In the genomic region with DNA sequence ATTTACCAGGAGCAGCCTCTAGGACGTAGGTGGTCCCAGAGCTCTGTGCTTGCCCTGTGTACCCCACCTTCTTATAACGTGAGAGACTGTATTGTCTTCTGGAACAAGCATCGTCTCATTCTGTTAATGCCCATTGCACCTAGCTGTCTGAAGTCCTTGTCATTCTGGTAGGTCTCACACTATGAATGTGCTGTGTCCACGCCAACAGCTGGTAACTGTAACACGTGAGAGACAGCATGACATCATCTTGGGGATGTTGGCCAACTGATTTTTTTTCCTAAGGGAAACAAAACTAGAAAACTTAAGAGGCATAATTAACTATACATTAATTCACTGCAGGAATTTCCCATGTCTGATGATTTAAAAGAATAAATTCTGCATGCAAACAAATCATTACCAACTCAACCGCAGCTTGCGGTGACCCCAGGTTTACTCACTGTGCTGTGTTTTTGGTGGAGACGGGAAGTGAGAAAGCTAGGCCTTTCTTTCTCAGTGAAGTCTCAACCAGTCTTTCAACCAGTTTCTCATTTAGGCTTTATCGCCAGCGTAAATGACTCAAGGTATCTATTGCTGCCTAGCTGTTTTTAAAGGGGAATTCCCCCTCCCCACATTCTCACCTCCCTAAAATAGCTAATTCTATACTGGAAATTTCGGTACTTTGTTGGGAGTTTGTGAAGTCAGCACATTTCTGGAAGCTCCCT, we compare ENCODE assay signal across 9 mouse cellular contexts. TPM values are rescaled to one million over a fixed set of nuclear protein-coding genes. Genes with fewer than 3 reads are reported as not detected.
A peak's percentile ranks its signal among the peaks of the same experiment; 100 is the strongest.
DNase-seq lines count a peak whose midpoint lies in the region; TF ChIP-seq lines count a peak whose summit lies in the region.
"Had no signal": no experiment of that assay in that cellular context is flagged by ENCODE, and none has a peak within 500 bp of the region (broad histone marks: within the 10 kb centered on the region; RNA-seq: fewer than 3 reads in every experiment).

No protein-coding gene starts in this region.

- H3K27me3 ChIP-seq in spleen, adult 2 months (ENCODE audit: control insufficient read depth, insufficient read depth, low read length), result no peaks in the 10 kb centered on the region
- H3K27me3 ChIP-seq in small intestine, adult 2 months (ENCODE audit: control insufficient read depth, insufficient read depth, low read length), result no peaks in the 10 kb centered on the region

- intact Hi-C loops in heart, postnatal 25 days (cut with DNase I), result no loop called here
- intact Hi-C loops in left cerebral cortex, postnatal 14 days (cut with DNase I), result no loop called here

- H3K36me3 ChIP-seq in spleen, adult 2 months (ENCODE audit: control insufficient read depth, insufficient read depth, low read length), result no peaks in the 10 kb centered on the region
- H3K36me3 ChIP-seq in small intestine, adult 2 months (ENCODE audit: control insufficient read depth, insufficient read depth, low read length), result no peaks in the 10 kb centered on the region

- WGBS in spleen, adult 2 months, result 42% methylated on average over 11 of the region's 11 CpGs
- WGBS in small intestine, adult 2 months, result 63% methylated on average over 11 of the region's 11 CpGs

- DNase-seq in heart, adult 18-20 months, result peak; percentile 46 to 73
- no peak for DNase-seq in heart, postnatal 25 days (ENCODE audit: low spot score)
- peak in 1 of 2 experiments; percentile 30 for DNase-seq in spleen, adult 2 months (ENCODE audit: low read depth in 1 of 2, low spot score in 2 of 2)
- no peak for DNase-seq in spleen, postnatal 10 days (ENCODE audit: low spot score in 2 of 2)
- peak; percentile 60 for DNase-seq in heart, adult 8-10 months (ENCODE audit: low spot score)
- DNase-seq in left cerebral cortex, postnatal 14 days (ENCODE audit: low spot score in 2 of 2), result no peak
- no peak for DNase-seq in right cerebral cortex, adult 18-20 months

- peaks cover 13% of the 10 kb centered on the region; the same call in 1 of the 2 replicates for H3K4me1 ChIP-seq in spleen, adult 2 months (ENCODE audit: control insufficient read depth, insufficient read depth, insufficient read length)
- H3K4me1 ChIP-seq in small intestine, adult 2 months (ENCODE audit: control insufficient read depth, insufficient read depth, insufficient read length, low read length), result no peaks in the 10 kb centered on the region; the same call in 1 of the 2 replicates

- no peak for TF ChIP-seq POLR2A in spleen, adult 2 months (IDR thresholded peaks at IDR 0.05; ENCODE audit: low read depth, low read length)
- no peak for TF ChIP-seq POLR2A in small intestine, adult 2 months (IDR thresholded peaks at IDR 0.05; ENCODE audit: low read depth, low read length)

- peak overlapping the region; percentile 68 for H3K27ac ChIP-seq in spleen, adult 2 months (ENCODE audit: insufficient read depth, low read length)
- peak overlapping the region; percentile 58; the same call in 1 of the 2 replicates for H3K27ac ChIP-seq in small intestine, adult 2 months (ENCODE audit: insufficient read depth, low read depth, low read length)
- H3K27ac ChIP-seq: layer of hippocampus, adult 2 months had no signal

- no peak for TF ChIP-seq CTCF in spleen, adult 2 months (IDR thresholded peaks at IDR 0.05; ENCODE audit: extremely low read depth, insufficient read depth, insufficient read length, insufficient replicate concordance)
- no peak for TF ChIP-seq CTCF in small intestine, adult 2 months (IDR thresholded peaks at IDR 0.05; ENCODE audit: extremely low read depth, insufficient read length, insufficient replicate concordance, low read depth, low read length)

- H3K4me3 ChIP-seq in spleen, adult 2 months (ENCODE audit: extremely low read depth, insufficient read depth, insufficient read length), result no peak overlapping the region
- H3K4me3 ChIP-seq in small intestine, adult 2 months (ENCODE audit: low read depth, low read length), result no peak overlapping the region
- H3K4me3 ChIP-seq: layer of hippocampus, adult 2 months had no signal

RNA-seq across cellular contexts. Expression of a gene that starts 14.4 kb away (rescaled TPM):
- total RNA-seq in heart, adult 18-20 months (2021), result 1 to 10 TPM; 7.3 to 8.5 TPM
- 10 to 100 TPM; 12.1 to 15.2 TPM for total RNA-seq in heart, postnatal 25 days (2021)
- polyA plus RNA-seq in spleen, adult 2 months (2012; rRNA removed), result 9.7 and 14.3 TPM in 2 replicates
- total RNA-seq in heart, adult 8-10 months (2022), result 1 to 10 TPM; 4.2 to 9.5 (median 6.3) TPM
- 3.6 and 7.7 TPM in 2 replicates for polyA plus RNA-seq in small intestine, adult 2 months (2012; rRNA removed)
- 1 to 10 TPM; 7.5 to 8.6 TPM for total RNA-seq in left cerebral cortex, postnatal 14 days (2021)

Comparison
In these comparisons a context has a peak if more than half of its experiments do, and no peak if none do; other contexts are left out.
1. DNase-seq: peak in heart, adult 18-20 months (2 of 2) and heart, adult 8-10 months (single experiment); none in heart, postnatal 25 days (single experiment), spleen, postnatal 10 days (0 of 2), left cerebral cortex, postnatal 14 days (0 of 2) and right cerebral cortex, adult 18-20 months (single experiment).